Mouse (Mus musculus) heart, embryonic 14.5 days (tissue): ENCODE measurements around the gene Lamb1. TPM values are rescaled to one million over a fixed set of nuclear protein-coding genes. Genes with fewer than 3 reads are reported as not detected.

Source experiments
- ATAC-seq: fragments of 200-750 bp; cut with Nextera tagmentation; 2 replicates; pipeline ENCODE4 v1.8.0; 2017; ENCODE audit warnings: low read depth, moderate TSS enrichment; ENCODE audit not compliant: insufficient number of reproducible peaks, insufficient read depth, low FRiP score
- H3K27ac ChIP-seq, 2 experiments: fragments of 200-500 bp in 1 of 2; fragments of 300-500 bp in 1 of 2; sonication (generic) in 1 of 2; replicated peaks in 1 of 2; 2 replicates each; pipeline ENCODE4 v1.5.1; 2012 to 2014; ENCODE audit warnings: low read depth in 2 of 2, low read length in 2 of 2, control low read depth in 1 of 2, mild to moderate bottlenecking in 1 of 2, mixed read lengths in 1 of 2; ENCODE audit not compliant: control insufficient read depth in 1 of 2, insufficient read depth in 1 of 2
- H3K27me3 ChIP-seq: fragments of 300-500 bp; sonication (generic); 2 replicates; pipeline ENCODE4 v1.6.1; 2014; ENCODE audit warnings: mild to moderate bottlenecking, low read length, control low read depth; ENCODE audit not compliant: control insufficient read depth, insufficient read depth
- H3K36me3 ChIP-seq: fragments of 300-500 bp; sonication (generic); 2 replicates; pipeline ENCODE4 v1.6.1; 2014; ENCODE audit warnings: mild to moderate bottlenecking, control low read depth, low read length, mixed read lengths; ENCODE audit not compliant: control insufficient read depth, insufficient read depth
- H3K4me1 ChIP-seq, 2 experiments: fragments of 200-500 bp in 1 of 2; fragments of 300-500 bp in 1 of 2; sonication (generic) in 1 of 2; 2 replicates each; pipeline ENCODE4 v1.6.1; 2012 to 2014; ENCODE audit warnings: low read length in 2 of 2, control low read depth in 1 of 2, mixed read lengths in 1 of 2; ENCODE audit not compliant: control insufficient read depth in 2 of 2, insufficient read depth in 2 of 2
- H3K4me2 ChIP-seq: fragments of 300-500 bp; sonication (generic); 2 replicates; pipeline ENCODE4 v1.6.1; 2014; ENCODE audit warnings: mild to moderate bottlenecking, low read length
- H3K4me3 ChIP-seq, 2 experiments: fragments of 200-500 bp in 1 of 2; fragments of 300-500 bp in 1 of 2; sonication (generic) in 1 of 2; 2 replicates each; pipeline ENCODE4 v1.5.1; 2012 to 2014; ENCODE audit warnings: low read length in 2 of 2, mild to moderate bottlenecking in 2 of 2, control low read depth in 1 of 2, low read depth in 1 of 2, moderate library complexity in 1 of 2; ENCODE audit not compliant: control insufficient read depth in 1 of 2, insufficient read depth in 1 of 2
- H3K9ac ChIP-seq: fragments of 300-500 bp; sonication (generic); 2 replicates; pipeline ENCODE4 v1.6.1; 2014; ENCODE audit warnings: mild to moderate bottlenecking, low read length
- H3K9me3 ChIP-seq: fragments of 300-500 bp; sonication (generic); 2 replicates; pipeline ENCODE4 v1.6.1; 2016; ENCODE audit warnings: low read length, control low read depth; ENCODE audit not compliant: control insufficient read depth
- WGBS: fragments of 180-500 bp; shearing (Covaris S2); extraction: QIAGEN DNeasy Blood & Tissue Kit; methylation state at CpG from one replicate; pipeline ENCODE4 v1.1.7; 2014; 5-methylcytosine and 5-hydroxymethylcytosine counted together
- polyA plus RNA-seq: library from polyadenylated mRNA; unstranded; fragments of >200 nt; fragmentation: Nextera tagmentation; extraction: Ambion mirVana; gene quantifications from 2 replicates; pipeline ENCODE4 v1.2.1, GENCODE M21; 2014

The Lamb1 gene
- polyA plus RNA-seq, 1 experiment from 2014 or later = 96.3 TPM

- Histone ChIP-seq H3K27me3 (no peaks in the 10 kb centered on the region), H3K9ac (0 out of 2 replicates have a peak overlapping the region, but pooled peaks have one; percentile 44), H3K27ac (no peak overlapping the region; a peak in 1 of 4 replicates), H3K4me3 (peak overlapping the region; percentile 3 to 32; a peak in 2 of 4 replicates), H3K4me2 (peak overlapping the region; percentile 71), H3K4me1 (peaks cover 10 to 19% of the 10 kb centered on the region in 2 experiments), H3K9me3 (no peaks in the 10 kb centered on the region), H3K36me3 (no peaks in the 10 kb centered on the region)
- no peak for ATAC-seq
- 64% methylated on average over 11 of the region's 11 CpGs for WGBS
These were observed 112.2 kb downstream of the Lamb1 start for GRCm38 (mm10) chr12:31377241-31377640.

Other genes with a start within 250 kb of the Lamb1 start
- 1.5 and 2.4 TPM in 2 replicates for gene Fam110c, start 191.4 kb upstream of the Lamb1 start, polyA plus RNA-seq
- not detected in 2 replicates for gene Gm6993, start 24.5 kb upstream of the Lamb1 start, polyA plus RNA-seq
- gene Dld, start 86.2 kb downstream of the Lamb1 start, polyA plus RNA-seq = 214 and 224 TPM in 2 replicates
- 0.13 and 0.35 TPM in 2 replicates for gene Slc26a3, start 125.6 kb downstream of the Lamb1 start, polyA plus RNA-seq
- gene Cbll1, start 234.4 kb downstream of the Lamb1 start, polyA plus RNA-seq = 10.8 and 12.6 TPM in 2 replicates